Mouse (Mus musculus) left cerebral cortex, postnatal 10 days (tissue): ENCODE measurements around the gene Nefh. TPM values are rescaled to one million over a fixed set of nuclear protein-coding genes. Genes with fewer than 3 reads are reported as not detected.

Experiments
- DNase-seq, 2 experiments: peaks; one replicate each; pipeline ENCODE4 v3.0.0; 2021 to 2022; ENCODE audit warnings: low spot score in 2 of 2, mixed read lengths in 1 of 2; ENCODE audit errors: extremely low spot score in 1 of 2
- intact Hi-C: fragments of 180-260 bp; cut with DNase I; formaldehyde crosslinking; loops from one replicate; pipeline ENCODE4 v1.15.1; 2025
- total RNA-seq, 2 experiments: library from RNA; stranded (reverse); gene quantifications; 2 replicates each; pipeline ENCODE4 v1.2.3; 2021

Gene Nefh
- total RNA-seq = 10 to 100 TPM; 24.5 to 24.6 TPM

- intact Hi-C loops = no loop called here
Observed at GRCm38 (mm10) chr11:4947813-4948174, at the start of gene Nefh. Gene Nefh (minus strand): TSS chr11:4948064.

DNA sequence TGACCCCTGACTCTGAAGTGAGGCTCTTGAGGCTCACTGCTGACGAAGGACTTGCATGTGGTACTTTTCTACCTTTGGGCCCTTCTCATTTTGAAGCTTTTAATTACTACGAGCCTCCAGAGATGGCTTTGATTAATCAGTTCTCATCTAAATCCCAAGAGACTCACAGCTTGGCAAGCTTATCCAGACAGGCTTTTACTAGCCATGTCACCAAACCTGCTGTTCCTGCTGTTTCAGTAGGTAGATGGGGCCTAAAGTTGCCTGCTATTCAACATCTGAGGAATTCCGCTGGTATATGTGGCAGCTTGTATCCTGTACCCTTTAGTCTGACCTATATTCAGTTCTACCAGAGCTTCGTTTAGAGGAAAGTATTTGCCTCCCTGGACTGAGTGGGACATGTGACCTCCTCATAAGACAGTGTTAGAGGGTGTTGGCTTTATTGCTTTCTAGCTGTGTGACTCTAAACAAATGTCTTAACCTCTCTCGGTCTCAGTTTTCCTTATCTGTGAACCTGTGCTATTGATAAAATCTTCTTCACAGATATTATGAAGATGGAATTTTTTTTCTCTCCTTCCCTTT is 48.8 kb upstream of the Nefh start:
- DNase-seq = no peak
- intact Hi-C loops = no loop called here

More at GRCm38 (mm10) chr11:4947813-4948174, at the start of gene Nefh:
- peak in 1 of 2 experiments; percentile 55 for DNase-seq

GRCm38 (mm10) chr11:4995676-4996075 is 47.8 kb upstream of the Nefh start:
- intact Hi-C loops = no loop called here
- no peak for DNase-seq

- intact Hi-C loops = no loop called here
- no peak for DNase-seq
Observed at GRCm38 (mm10) chr11:4992471-4992870, 44.6 kb upstream of the Nefh start.

DNA sequence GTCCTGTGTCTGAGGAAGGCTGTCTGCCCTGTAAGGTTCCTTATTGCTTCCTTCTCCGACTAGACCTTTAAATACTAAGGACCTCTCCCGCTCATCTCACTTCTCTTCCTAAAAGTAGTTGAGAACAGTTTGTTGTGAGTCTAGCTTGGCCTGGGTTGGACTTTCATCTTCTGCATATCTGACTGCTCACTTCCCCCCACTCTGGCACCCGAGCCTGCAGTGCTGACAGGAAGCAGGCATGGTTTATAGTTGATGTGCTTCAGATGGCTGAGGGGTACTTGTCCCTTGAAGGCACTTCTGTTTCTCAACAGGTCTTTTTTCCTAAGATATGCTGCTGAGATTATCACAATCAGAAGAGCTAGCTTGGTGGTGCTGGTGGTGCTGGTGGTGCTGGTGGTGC is 41.3 kb upstream of the Nefh start:
- intact Hi-C loops = no loop called here
- no peak for DNase-seq

DNA sequence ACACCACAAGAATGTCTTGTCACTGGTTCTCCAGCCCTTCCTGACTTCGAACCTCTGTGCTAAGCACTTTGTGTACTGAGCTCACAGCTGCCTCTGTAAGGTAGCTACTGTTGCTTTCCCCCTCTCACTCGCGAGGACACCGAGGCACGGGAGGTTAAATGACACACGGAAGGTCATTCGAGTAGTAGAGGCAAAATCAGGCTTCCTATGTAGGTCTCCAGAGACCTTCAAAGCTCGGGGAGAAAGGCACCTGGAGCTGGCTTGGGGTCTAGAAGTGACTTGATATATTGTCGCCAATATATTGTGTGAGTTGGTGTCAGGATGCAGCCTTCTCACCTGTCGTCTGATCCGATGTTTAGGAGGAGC is 39.6 kb upstream of the Nefh start:
- DNase-seq = no peak
- intact Hi-C loops = no loop called here

DNA sequence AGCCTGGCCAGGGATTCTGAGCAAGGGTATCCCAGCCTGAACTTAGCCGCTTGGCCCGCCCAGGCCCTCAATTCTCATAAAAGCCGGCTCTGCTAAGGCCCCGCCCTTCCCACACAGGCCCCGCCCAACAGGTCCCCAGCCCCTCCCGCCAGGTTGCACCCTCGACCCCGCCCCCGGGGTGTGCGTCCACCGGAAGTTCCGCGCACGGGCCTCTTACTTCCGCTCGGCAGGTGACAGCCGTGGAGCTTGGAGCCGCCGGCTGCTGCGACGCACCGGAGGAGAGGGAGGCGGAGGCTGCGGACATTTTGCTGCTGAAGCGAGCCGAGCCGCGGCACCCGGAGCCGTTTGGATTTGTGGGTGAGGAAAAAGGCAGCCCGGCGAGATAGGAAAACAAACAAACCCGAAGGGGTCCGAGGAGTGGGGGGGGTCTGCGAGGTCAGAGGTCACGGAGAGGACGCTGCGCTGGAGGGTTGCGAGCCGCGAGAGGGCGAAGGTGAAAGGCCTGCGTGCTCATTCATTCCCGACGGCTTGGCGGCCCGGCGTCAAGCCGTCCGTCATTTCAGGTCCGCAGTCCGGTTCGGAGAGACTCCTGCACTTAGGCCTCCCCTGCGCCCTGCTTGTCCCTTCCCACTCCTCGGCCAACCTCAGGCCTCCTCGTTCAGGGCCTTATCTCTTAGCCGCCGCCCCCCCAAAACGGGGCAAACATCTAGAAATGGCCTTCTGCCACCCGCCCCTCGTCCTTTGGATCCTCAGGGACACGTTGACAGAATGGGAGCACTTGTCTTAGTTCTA is 39.0 kb upstream of the Nefh start, which contains the start of gene Ap1b1:
TSS of gene Ap1b1 (plus strand) at position 130 of the 792 bp plus-strand sequence.
- intact Hi-C loops = no loop called here
- peak; percentile 75 to 93 for DNase-seq

DNA sequence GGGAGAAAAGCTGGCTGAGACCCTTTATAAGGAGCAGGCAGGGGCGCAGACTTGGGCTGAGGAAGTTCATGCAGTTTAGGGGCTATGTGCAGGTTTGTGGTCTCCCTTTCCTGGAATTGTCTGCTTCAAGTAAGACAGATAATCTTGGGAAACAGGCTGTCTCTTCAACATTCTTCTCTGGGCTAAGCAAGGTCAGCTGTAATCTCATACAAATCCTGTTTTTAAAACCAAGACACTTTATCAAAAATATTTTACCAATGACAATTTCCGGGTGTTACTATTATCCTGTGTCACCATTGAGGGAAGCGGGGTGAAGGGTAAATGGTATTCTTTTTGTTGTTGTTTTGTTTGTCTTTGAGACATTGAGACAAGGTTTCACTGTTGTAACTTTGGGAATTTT is 36.9 kb upstream of the Nefh start:
- intact Hi-C loops = no loop called here
- DNase-seq = no peak

DNA sequence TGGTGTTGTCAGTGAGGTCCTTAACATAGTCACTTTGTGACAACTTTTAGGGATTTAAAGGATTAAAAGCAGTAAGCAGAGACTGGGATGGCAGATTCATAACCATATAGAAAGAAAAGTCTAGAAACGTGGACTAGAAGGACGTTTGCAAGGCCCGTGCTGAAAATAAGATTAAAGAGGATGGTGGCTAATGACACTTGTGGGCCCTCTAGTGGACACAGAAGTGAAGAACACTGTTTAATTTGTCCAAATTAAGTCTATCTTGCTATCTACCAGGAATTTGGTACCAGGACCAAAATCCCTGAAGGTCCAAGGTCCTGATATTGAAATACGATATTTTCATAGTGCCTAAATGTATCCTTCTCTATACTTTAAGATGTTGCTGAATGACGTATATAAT is 36.4 kb upstream of the Nefh start:
- intact Hi-C loops = no loop called here
- peak in 1 of 2 experiments; percentile 52 for DNase-seq

DNA sequence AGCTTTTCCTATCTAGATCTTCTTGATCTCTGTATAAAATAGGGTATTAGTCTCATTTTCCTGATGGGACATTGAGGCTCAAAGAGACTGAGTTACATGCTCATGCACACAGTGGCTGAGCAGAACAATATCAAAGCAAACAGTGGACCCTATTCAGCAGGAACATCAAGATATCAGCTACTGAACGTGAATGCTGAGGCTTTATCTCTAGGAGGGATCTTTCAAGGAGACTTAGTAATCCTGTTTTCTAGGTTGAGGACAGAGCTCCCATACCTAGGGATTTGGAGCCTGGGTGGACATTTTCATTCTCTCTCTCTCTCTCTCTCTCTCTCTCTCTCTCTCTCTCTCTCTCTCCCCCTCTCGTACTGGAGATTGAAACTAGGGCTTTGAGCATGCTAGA is 35.7 kb upstream of the Nefh start:
- no peak for DNase-seq
- intact Hi-C loops = no loop called here

- intact Hi-C loops = no loop called here
- DNase-seq = peak in 1 of 2 experiments; percentile 48
Observed at GRCm38 (mm10) chr11:4983010-4983409, 35.1 kb upstream of the Nefh start.

- intact Hi-C loops = loop anchor here (5.0 kb wide), 1 partner anchor 58 kb away; no protein-coding TSS in a partner anchor
- peak in 1 of 2 experiments; percentile 78 for DNase-seq
Observed at GRCm38 (mm10) chr11:4975623-4976022, 27.8 kb upstream of the Nefh start.

DNA sequence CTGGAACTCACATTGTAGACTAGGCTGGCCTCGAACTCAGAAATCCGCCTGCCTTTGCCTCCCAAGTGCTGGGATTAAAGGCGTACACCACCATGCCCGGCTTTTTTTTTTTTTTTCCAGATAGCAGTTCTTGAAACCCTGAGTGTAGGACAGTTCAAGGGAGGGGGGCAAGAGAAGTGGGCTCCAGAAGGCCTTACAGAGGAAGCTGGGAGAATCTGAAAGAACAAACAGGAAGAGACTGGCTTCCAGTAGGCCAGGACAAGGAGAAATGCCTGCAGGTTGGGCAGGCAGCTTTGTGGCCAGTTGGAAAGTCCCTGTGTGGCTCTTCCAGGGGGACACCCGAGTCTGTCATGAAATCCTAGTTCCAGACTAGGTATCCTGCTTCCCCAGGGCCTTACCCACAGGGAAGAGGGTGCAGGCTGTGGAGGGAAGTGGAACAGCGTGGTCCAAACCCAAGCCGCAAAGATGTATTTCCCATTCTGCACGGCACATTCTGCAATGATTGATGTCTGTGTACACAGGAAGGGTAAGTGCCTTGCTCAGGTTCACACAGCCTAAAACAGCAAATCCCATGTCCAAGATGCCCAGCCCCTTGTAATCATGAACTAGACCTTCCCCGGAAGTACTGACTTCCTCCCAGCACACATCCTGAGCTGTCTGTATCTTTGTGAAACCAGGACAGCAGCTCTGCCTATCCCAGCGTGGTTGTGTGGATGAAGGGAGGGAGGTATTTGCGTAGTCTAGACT is 26.7 kb upstream of the Nefh start:
- no peak for DNase-seq
- intact Hi-C loops = loop anchor here (5.0 kb wide), 1 partner anchor 57 kb away; no protein-coding TSS in a partner anchor

DNA sequence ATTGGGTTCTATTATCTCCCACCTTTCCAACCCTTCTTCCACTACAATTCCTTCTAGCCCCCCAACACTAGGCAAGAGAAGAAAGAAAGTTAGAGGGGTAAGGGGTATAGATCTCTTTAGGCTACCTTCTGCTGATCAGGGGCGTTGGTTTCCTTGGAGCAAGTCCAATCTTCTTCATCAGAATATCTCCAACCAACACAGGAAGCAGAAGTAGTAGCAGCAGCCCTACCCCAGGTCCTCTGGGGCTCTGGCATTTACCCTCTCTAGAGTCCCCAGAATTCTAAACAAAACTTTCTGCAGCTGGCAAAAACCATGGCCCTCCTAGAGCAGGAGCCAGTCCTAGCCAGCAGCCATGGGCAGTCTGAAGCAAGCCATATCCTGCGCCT is 26.0 kb upstream of the Nefh start:
- no peak for DNase-seq
- intact Hi-C loops = no loop called here

DNA sequence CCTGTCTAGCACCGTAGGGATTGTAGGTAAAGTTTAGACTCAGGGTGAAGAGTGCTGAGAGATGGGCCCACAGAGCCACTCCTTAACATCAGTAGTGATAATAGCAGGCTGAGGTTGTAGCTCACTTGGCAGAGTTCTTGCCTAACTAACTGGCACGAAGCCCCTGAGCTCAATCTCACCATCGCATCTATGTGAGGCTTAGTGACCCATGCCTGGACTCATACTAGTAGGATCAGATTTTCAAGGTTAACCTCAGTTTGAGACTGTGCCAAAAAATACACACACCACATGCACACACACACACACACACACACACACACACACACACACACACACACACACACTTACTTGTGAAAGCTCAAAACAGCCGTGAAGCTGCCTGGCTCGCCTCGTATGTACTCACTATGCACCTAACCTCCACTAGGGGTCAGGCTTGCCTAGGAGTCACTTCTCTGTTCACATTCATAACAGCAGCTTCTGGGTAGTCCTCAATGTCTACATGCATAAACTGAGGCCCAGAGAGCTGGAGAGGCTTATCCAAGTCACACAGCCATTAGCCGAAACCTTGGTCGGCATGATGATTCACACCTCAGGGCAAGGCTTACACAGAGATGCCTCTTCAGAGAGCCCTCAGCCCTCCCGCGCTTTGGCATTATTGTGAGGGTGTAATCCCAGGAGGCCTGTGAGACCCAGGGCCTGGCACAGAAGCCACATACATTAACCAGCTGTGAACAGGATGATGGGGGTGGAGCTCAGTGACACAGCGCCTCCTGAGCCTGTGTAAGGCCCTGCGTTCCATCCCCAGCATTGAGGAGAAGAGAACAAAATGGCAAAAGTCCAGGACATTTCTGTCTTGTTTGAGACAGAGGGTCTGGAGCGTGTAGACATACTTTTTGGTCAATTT is 25.4 kb upstream of the Nefh start:
- peak; percentile 46 to 56 for DNase-seq
- intact Hi-C loops = no loop called here

DNA sequence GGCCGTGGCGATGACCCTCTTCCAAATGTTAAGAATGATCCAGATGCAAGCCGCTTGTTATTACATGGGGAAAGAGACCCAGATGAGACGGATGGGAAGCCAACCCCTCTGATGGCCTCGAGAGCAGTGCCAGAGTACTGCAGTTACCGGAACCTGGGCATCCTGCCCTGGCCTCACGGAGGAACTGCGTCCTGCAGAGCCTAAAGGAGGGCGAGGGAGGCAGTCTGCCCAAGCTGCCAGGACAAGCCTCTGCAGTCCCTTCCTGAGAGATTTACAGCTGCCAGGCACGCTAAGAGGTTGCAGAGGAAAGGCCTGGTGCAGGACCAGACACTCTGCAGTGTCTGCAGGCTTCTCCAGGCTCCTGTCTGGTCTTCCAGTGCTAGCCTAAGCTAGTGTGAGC is 20.5 kb upstream of the Nefh start:
- intact Hi-C loops = no loop called here
- DNase-seq = no peak

DNA sequence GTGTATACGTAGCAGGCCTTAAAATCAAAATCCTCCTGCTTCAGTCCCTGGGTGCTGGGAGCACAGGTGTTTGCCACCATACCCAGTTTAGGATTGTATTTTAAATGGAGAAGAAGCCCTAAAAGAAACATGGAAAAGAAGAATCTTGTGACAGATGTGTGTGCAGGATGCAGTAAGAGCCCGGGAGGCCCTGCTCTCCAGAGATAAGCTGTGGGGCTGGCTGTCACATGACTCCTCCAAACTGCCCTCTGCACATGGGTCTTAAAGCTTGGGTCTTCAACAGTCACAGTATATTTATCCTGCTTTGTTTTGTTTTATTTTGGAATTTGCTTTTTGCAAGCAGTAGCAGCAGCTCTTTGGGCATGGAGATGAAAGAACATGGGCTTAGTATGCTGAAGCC is 19.7 kb upstream of the Nefh start:
- DNase-seq = no peak
- intact Hi-C loops = no loop called here

GRCm38 (mm10) chr11:4966888-4967287 is 19.0 kb upstream of the Nefh start:
- no peak for DNase-seq
- intact Hi-C loops = no loop called here

GRCm38 (mm10) chr11:4966325-4966724 is 18.5 kb upstream of the Nefh start:
- intact Hi-C loops = no loop called here
- DNase-seq = no peak
